Mouse (Mus musculus) brain, adult 2 months (tissue): ENCODE data around the gene Lrrc34.

Source experiments
- DNase-seq: peaks from one replicate; pipeline ENCODE4 v3.0.0; 2011; ENCODE audit warnings: low read depth, low spot score

The Lrrc34 gene

DNA sequence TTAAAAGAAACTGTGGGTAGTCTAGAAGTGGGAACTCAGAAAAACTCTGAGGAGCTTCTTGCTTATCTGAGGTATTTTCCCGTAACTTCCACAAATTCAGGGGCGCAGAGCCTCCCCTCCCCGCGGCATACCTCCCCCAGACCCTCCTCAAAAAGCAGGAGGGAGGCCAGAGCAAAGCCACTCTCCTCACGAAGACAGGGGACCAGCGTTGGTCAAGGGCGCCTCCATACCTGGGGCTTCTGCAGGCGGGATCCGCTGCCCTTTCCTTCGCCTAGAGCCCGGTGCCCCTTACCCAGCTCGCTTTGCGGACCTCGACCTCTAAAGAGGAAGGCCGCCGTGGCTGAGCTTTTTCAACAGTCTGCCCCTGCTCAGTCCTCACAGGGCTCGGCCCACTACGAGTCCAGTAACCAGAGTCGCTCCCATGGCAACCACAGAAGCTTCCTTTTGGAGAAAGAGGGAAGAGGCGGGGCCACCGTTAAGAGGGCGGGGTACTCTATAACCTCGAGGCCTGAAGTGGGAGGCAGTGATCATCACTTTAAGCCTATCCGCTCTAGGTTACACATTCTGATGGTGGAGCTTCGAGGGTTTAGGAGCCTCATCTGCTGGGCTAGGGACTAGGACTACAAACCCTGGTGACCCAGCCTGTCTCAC lies at the start of gene Lrrc34:
Gene Lrrc34, minus strand, starts transcription at position 430 of the 651 bp plus-strand sequence.
- DNase-seq = peak; percentile 22

DNA sequence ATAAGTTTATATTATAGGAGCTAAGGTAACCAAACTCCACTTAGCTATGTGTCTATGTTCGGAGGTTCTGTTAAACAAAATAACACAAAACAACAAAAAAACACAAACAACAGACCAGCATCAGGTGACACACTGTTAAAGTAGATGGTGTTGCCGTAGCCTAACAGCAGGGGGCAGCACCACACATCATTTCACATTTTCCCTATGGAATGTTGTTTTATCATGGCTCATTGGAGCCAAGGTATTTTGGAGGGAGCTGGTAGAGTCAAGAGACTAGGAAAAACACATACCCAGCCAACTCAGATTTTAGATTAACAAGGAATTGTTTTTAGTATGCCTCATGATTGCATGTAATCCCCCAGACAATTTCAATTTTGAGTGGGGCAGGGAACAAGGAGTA lies 48.7 kb upstream of the Lrrc34 start:
- peak; percentile 63 for DNase-seq

DNA sequence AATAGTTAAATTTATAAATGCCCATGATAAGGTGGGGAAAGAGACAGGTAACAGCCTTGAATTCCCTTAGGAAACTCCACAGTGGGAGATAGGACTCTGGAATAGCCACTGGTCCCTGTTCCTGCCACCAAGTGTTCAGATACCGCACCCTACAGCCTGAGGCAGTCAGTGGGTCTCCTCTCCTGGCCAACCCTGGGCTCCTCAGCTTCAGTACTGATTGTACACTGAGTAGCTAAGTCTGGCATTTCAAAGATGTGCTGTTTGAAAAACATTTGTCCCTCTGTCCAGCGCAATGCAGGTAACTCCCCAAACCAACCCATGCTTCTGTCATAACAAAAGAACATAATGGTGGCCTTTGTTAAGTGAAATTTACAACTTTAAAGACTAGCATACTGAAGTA lies 48.0 kb upstream of the Lrrc34 start:
- DNase-seq = no peak

DNA sequence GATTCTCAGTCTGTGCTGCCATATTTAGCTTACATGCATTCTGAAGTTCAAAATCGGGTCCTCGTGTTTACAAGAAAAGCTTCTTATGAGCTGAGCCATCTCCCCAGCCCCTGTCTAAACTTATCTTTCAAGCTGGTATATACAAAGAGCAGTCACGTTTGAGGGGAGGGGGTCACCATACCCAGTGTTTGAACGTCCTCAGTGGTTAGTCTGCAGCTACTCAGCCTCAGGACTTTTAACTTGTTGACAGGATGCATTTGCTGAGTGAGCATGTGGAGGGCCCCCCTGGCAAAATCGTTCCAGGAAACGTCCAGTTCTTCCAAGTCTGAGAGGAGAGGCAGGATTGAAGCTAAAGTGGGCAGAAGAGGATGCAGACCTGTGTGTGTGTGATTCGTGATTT lies 43.3 kb upstream of the Lrrc34 start:
- DNase-seq = no peak

DNA sequence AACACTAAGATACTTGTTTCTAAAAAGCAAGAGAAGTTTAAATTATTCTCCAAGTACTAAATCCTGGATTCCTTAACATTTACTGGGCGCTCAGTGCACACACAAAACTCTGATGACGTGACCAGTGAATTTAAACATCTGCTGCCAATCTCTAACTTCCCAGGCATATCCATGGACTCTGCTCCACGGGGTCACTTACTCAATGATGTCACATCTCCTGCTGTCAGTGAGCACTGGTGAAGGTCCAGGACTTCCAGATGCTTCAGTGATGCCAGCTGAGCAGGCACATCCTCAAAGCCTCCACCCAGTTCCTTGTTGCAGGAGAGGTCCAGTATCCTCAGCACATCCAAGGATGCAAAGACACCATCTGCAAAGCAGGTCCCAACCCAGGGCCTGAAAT lies 39.5 kb upstream of the Lrrc34 start:
- DNase-seq = no peak

DNA sequence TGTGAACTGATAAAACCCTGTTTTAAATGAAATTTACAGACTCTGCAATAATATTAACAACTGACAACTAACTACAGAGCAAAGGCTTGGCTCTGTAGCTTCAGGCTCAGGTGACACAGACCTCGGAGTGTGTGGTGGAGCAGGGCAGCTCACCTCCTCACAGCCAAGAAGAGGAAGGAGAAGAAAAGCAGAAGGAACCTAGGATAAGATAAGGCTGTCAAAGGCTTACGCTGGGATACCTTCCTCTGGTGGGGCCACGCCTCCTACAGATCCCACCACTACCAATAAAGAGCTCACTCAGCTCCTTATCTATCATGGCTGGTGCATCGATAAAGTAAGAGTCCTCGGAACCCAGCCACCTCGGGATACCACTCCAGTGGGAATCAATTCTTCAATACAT lies 35.5 kb upstream of the Lrrc34 start:
- no peak for DNase-seq

DNA sequence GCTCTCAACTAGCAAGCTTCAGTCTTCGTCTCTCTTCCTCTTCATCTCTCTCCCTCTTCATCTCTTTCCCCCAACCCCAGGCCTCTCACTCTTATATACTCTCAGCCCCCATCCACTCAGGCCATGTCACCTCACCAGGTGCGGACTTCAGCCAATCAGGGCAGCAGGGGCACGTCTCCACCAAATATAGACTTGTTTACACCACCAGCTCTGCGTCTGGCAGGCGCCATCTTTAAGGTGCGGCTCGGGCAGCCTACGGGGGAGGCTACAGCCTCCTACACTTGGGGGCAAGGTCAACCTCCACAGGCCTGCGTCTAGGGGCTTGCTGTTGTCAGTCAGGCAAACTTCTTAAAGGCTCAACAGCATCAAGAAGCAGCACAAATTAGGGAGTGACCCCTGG lies 10.8 kb upstream of the Lrrc34 start:
- no peak for DNase-seq

DNA sequence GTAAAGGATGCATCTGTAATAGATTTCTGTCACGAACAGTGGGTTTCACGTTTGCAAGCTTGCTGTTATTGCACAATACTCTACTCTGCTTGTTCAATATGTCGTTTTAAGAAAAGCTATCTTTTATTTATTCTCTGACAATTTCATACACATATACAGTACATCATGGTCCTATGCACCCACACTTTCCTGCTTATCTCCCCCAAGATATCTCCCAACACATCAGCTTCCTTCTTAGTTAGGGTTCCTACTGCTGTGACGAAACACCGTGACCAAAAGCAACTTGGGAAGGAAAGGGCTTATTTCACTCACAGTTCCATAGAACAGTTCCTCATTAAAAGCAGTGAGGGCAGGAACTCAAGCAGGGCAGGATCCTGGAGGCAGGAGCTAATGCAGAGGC lies 8.3 kb upstream of the Lrrc34 start:
- DNase-seq = no peak

DNA sequence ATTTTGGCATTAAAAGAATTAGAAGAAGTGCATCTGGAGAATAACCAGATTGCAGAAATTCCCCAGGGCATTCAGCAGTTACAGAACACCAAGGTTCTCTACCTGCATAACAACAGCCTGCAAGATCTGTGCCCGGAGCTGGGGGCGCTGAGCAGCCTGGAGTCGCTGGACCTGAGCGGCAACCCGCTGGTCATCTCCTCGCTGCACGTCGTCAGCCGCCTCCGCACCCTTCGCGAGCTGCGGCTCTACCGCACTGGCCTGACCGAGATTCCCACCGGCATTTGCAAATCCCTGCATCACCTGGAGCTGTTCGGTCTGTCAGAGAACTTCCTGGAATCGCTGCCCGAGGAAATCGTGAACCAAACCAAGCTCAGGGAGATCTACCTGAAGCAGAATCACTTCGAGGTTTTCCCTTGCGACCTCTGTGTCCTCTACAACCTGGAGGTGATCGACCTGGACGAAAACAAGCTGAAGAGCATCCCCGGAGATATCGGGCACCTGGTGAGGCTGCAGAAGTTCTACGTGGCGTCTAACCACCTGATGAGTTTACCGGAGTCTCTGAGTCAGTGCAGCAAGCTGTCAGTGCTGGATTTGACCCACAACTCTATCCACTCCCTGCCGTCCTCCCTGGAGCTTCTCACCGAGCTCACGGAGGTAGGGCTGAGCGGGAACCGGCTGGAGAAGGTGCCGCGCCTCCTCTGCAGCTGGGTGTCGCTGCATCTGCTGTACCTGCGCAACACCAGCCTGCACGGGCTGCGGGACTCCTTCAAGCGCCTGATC lies 2.6 kb upstream of the Lrrc34 start:
- peak; percentile 38 for DNase-seq

DNA sequence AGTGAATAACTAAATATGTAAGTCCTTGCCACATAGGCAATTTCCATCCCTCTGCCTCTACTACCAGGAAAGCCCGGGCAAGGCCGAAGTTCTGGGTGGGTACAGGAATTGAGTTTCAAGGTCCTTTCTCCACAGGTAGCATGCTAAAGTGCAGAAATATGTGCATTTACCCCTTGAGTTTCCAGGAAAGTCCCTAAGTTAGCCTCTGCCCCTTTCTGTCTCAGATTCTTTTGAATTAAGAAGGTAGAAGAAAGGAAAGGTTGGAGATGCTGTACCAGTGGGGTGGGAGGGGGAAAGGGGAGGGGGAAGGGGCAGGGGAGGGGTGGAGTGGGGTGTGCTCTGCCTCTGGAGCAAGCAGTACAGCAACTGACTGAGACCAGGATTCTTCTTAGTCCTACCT lies 797 bp upstream of the Lrrc34 start:
- DNase-seq = no peak

DNA sequence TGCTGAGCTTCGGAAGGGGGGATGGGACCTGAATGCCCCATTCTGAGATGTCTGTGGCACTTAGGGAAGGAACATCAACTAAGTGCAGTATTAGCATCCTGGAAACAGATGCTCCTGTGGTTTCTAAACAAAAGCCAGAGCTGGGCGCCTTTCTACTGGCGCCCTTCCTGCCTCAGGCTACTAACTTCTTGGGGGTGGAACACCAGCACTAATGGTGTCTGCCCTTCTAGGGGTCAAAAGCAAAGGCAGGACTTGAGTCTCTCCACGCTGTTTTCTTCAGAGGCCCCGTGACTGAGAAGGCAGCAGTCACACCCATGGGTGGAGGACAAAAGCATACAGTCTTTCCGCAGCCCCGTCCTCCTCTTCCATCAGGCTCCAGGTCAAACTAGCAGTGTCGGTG lies 908 bp downstream of the Lrrc34 start:
- DNase-seq = no peak

DNA sequence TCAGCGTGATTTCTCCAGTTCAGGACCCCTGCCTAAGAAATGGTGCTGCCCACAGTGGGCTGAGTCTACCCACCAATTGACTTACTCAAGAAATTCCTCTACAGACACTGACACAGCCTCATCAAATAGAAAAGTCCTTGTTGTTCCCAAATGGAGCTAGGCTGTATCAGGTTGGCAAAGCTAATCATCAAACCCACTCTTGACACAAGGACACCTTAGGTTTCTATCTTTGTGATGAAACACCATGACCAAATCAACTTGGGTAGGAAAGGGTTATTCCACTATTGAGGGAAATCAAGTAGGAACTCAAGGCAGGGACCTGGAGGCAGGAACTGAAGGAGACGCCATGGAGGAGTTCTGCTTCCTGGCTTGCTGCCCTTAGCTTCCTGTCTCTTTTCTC lies 3.5 kb downstream of the Lrrc34 start, which contains the start of gene Lrriq4:
Gene Lrriq4, plus strand, starts transcription at position 301 of the 400 bp plus-strand sequence.
- no peak for DNase-seq

DNA sequence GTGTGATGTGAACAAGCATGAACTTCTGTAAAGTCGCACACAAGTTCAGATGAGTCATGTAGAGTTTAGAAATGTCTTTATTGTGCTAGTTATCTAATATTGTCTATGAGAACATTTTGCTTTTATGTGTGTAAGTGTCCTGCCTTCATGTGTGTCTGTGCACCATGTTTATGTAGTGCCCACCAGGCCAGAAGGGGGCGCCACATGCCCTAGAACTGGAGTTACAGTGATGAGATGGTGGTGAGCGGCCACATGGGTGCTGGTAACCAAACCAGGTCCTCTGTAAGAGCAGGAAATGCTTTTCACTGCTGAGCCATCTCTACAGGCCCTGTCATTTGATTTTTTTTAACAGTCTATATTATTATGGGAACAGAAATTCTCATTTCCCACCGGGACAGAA lies 12.0 kb downstream of the Lrrc34 start:
- no peak for DNase-seq

DNA sequence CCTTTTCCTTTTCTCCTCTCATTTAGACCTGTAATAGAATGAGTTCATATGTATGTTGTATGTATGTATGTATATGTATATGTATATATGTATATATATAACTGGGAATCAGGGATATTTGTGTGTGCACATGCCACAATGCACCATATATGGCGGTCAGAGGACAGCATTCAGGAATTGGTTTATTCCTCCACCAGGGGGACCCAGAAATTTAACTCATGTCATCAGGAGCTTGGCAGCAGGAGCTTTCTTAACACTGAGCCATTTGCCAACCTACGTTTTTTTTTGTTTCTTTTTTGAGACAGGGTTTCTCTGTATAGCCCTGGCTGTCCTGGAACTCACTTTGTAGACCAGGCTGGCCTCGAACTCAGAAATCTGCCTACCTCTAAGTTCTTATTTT lies 14.0 kb downstream of the Lrrc34 start:
- no peak for DNase-seq

DNA sequence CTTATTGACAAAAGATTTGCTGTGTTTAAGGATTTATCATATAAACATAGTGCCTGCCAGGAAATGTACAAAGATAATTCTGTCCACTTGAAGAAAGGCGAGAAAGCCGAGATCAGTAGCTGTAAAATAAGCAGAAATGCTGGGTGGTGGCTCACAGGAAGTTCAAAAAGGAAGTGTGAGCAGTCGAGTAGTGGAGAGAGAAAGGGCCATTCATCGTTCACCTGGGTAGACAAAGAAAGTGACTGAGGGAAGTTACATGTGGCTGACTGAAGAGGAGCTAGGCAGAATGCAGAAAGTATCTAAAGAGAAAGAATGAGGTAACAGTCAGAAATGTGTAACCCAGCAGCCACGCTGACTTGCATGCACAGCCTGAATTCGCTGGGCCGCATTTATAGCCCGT lies 27.5 kb downstream of the Lrrc34 start:
- DNase-seq = no peak

DNA sequence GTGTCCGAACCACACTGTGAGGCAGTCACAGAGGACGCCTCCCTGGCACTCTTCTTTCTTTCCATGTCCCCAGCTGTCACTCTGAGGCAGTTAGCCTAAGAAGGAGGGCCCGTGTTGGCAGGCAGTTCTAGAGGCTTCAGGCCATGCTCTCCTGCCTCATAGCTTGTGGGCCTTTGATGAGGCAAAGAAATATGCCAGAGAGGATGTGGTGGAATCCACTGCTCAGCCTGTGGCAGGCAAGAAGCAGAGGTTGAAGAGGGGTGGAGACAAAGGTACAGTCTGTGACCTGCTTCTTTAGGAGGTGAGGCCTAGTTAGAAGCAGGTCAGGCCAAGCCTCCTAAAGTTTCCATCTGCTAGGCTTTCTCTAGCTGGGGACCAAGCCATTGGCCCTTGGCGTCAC lies 36.7 kb downstream of the Lrrc34 start:
- no peak for DNase-seq

DNA sequence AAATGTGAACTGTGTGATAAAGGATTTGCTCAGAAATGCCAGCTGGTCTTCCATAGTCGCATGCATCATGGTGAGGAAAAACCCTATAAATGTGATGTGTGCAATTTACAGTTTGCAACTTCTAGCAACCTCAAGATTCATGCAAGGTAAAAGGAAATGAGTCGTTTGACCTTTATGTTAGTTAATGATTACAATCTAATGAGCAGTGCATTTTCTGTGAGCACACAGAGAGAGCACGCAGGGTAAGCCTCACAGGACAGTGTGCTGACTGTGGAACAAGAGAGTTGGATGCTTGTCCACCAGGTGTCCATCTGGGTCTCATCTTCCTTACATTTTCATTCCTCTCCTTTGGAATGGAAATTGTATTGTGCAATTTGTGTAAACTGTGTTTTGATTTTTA lies 38.7 kb downstream of the Lrrc34 start:
- no peak for DNase-seq

DNA sequence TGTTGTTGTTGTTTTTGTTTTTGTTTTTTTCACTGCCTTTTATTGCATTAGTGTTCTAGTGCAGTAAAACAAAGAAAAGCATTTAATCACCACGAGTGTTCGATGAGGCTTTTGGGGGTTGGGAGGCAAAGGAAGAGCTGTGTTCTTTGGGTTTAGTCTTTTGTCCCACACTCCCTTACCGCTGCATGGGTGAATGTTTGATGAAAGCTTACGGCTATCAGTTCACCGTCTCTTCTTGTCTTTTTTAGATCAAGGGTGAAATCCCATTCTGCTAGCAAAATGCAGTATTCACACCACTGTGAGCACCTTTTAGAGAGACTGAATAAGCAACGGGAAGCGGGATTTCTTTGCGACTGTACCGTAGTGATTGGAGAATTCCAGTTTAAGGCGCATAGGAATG lies 44.4 kb downstream of the Lrrc34 start:
- no peak for DNase-seq

DNA sequence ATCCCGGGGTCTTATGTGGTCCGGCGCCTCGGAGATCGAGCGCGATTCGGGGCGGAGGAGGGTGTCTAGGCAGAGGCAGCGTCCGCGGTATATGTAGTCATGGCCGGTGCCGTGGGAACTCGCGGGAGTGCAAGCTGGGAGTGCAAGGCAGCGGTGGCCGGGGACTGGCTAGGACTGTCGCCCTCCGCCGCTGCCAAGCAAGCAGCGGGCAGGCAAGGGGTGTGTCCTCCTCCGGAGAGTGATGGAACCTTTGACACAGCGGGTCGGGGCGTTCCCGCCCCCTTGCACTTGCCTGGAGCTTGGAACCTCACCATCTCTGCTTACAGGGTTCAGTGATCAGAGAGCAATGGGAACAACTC lies 45.0 kb downstream of the Lrrc34 start:
- no peak for DNase-seq

DNA sequence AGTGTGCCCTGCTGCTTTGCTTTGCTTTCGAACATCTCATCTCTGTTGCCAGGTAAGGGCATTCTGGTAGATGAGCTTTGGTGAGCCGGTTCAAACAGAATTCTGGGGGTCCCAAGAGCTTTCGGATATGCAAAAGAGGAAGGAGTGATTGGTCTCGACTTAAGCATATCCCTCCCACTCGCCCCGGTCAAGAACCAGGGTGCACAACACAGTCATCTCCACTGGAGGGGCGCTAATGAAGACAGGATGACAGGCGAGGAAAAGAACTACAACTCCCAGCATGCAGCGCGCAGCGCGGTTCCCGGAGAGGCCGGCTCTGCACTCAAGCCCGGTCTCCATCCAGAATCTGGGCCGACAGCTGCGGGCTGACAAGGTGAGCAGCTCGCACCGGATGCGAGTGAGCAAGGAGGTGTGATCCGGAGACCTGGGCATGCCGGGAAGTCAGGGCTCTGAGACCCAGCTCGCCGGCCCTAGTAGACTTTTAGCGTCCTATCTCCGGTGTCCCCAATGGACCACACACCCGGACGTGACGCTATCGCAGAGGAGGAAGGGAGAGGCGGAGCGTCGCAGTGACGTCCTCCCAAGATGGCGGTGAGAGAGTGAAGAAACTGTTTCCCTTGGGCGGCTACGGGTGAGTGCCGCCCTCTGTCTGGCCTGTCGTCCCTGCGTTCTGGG lies 45.5 kb downstream of the Lrrc34 start, which contains the start of gene Mynn:
Gene Mynn, plus strand, starts transcription at position 1 of the 675 bp plus-strand sequence.
- peak; percentile 98 for DNase-seq

DNA sequence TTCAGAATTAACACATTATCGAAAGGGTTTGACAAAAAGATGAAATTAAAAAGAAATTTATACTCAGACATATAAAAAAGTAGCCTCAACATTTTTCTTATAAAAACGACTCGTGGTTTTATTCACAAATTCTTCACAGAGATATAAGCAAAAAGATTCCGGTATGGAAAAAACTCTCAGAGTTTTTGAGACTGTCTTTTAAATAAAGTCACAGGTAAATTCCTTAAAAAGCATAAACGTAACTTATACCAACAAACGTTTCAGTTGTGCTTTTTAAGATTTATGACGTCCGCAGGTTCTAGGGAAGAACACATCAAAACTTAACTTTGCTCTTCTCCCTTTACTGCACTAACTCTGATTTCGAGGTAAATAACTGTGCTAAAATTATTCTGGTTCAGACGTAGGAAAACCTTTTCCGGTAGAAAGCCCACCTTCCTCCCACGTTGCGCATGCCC lies 46.0 kb downstream of the Lrrc34 start:
- DNase-seq = no peak

DNA sequence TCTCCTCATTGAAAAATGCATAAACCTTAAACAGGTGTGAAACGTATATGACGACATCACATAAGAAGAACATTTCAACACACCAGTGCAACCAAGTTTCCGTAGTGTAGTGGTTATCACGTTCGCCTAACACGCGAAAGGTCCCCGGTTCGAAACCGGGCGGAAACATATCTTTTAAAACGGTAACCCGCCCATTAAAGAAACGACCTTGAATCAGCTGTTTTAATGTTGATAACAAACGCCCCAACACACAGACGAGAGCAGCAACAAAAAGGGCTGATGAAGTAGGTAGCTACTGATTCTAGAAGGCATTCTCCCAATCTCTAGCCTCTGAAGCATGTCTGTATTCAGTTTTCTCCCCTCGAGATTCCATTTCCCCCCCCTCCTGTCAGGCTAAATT lies 46.5 kb downstream of the Lrrc34 start:
- DNase-seq = peak; percentile 89

DNA sequence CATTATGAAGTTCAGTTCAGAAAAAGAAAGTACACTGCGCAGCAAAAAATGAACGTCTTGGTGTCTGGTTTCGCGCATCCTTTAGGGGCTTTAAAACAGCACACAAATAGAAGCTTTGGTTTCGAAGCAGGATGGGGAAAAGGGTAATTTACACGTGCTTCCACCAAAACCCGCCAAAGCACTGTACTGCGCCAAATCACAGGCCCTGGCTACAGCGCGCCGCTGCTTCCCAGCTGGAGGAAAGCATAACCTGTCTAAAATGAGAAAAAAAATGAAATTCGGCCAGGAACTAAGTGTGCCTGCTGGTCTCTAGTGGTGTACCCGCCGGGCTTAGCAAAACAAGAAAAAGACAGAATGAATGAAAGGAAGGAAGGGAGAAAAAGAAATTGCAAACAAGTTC lies 47.0 kb downstream of the Lrrc34 start:
- DNase-seq = peak; percentile 73
